Mouse (Mus musculus): ENCODE results near the gene Cobl. TPM values are rescaled to one million over a fixed set of nuclear protein-coding genes. Genes with fewer than 3 reads are reported as not detected.

Cobl gene
- total RNA-seq, 1 experiment, result 36.5 TPM

DNA sequence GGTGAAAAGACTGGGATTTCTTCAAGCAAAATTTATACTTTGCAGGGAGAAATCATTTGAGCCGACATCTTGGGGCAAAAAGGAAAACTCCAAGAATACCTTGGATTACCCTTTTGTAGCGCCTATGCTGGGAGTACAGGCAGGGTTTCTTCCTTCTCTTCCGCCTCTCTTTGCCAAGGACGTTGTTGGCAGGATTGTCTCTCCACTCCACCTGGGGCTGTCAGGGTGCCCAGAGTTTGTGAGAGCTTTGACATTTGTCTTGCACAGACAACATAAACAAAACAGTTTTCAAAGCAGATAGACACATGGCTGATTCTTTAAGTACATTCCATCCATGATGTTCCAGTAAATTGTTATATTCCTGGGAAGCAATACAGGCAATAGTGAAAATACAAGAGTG lies 265.3 kb downstream of the Cobl start:
- H3K4me3 ChIP-seq (ENCODE audit: insufficient read depth in 1 of 2, low read depth in 1 of 2, low read length in 2 of 2, poor library complexity in 1 of 2, severe bottlenecking in 1 of 2), result no peak overlapping the region
- no peak overlapping the region for H3K27ac ChIP-seq (ENCODE audit: insufficient read depth, low read depth, low read length, poor library complexity, severe bottlenecking)
- TF ChIP-seq CHD2 (IDR thresholded peaks at IDR 0.05; ENCODE audit: low read depth, low read length) (no peak), HCFC1 (IDR thresholded peaks at IDR 0.05; ENCODE audit: borderline replicate concordance, insufficient read depth, low read length) (no peak), ZNF384 (IDR thresholded peaks at IDR 0.05; ENCODE audit: low read depth, low read length) (no peak), MAFK (IDR thresholded peaks at IDR 0.05; ENCODE audit: insufficient read depth, low read depth, low read length) (no peak), ZC3H11A (IDR thresholded peaks at IDR 0.05; ENCODE audit: borderline replicate concordance, low read depth, low read length) (no peak)
- H3K9ac ChIP-seq (ENCODE audit: insufficient read depth, low read depth, low read length, poor library complexity, severe bottlenecking), result no peak overlapping the region
- no peaks in the 10 kb centered on the region for H3K9me3 ChIP-seq (ENCODE audit: control insufficient read depth, insufficient read depth, low read depth, low read length)
- in situ Hi-C loops (cut with MboI; ENCODE audit: low sequenced_read_pairs in 2 of 2, unreplicated experiment in 2 of 2), result no loop called here
- DNase-seq (ENCODE audit: low read depth, low spot score), result no peak
- no peaks in the 10 kb centered on the region for H3K36me3 ChIP-seq (ENCODE audit: control insufficient read depth, insufficient read depth, low read length, poor library complexity, severe bottlenecking)
- H3K4me1 ChIP-seq (ENCODE audit: control insufficient read depth in 2 of 2, insufficient read depth in 2 of 2, low read length in 2 of 2, poor library complexity in 1 of 2), result no peaks in the 10 kb centered on the region

DNA sequence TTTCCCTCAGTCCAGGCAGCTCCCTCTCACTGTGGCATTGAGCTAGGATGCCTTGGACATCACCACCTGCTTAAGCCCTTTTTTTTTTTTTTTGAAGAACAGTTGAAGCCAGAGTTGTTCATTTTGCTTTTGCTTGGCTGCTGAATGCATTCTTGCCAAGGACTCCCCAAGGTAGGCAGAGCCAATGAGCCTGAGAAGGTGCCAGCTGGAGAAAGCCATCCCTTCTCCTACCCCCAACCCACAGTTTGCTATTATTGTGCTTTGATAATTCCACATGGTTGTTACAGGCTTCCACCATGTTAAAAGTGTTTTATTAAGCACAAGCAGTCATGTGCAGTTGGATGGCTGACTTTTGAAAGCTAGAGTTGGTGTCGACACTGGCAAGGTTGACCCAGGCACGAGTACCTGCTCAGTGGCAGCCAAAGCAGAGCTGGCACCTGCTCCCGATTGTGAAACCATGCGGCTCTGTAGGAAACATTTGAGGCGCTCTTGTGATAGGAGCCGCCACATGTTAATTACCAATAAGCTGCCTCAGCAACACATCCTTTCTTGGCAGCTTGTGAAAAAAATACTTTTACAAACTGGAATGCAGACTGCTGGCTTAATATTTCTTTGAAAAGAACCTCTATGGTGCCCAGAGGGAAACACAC lies 265.9 kb downstream of the Cobl start:
- no peak for DNase-seq (ENCODE audit: low read depth, low spot score)
- Histone ChIP-seq H3K36me3 (ENCODE audit: control insufficient read depth, insufficient read depth, low read length, poor library complexity, severe bottlenecking) (no peaks in the 10 kb centered on the region), H3K27ac (ENCODE audit: insufficient read depth, low read depth, low read length, poor library complexity, severe bottlenecking) (no peak overlapping the region), H3K9me3 (ENCODE audit: control insufficient read depth, insufficient read depth, low read depth, low read length) (no peaks in the 10 kb centered on the region; the same call in 1 of the 2 replicates), H3K4me3 (ENCODE audit: insufficient read depth in 1 of 2, low read depth in 1 of 2, low read length in 2 of 2, poor library complexity in 1 of 2, severe bottlenecking in 1 of 2) (no peak overlapping the region), H3K4me1 (ENCODE audit: control insufficient read depth in 2 of 2, insufficient read depth in 2 of 2, low read length in 2 of 2, poor library complexity in 1 of 2) (no peaks in the 10 kb centered on the region), H3K9ac (ENCODE audit: insufficient read depth, low read depth, low read length, poor library complexity, severe bottlenecking) (no peak overlapping the region)
- TF ChIP-seq CHD2 (IDR thresholded peaks at IDR 0.05; ENCODE audit: low read depth, low read length), result no peak
- no peak for TF ChIP-seq ZC3H11A (IDR thresholded peaks at IDR 0.05; ENCODE audit: borderline replicate concordance, low read depth, low read length)
- TF ChIP-seq MAFK (IDR thresholded peaks at IDR 0.05; ENCODE audit: insufficient read depth, low read depth, low read length), result no peak
- TF ChIP-seq HCFC1 (IDR thresholded peaks at IDR 0.05; ENCODE audit: borderline replicate concordance, insufficient read depth, low read length), result no peak
- TF ChIP-seq ZNF384 (IDR thresholded peaks at IDR 0.05; ENCODE audit: low read depth, low read length), result no peak
- in situ Hi-C loops (cut with MboI; ENCODE audit: low sequenced_read_pairs in 2 of 2, unreplicated experiment in 2 of 2), result no loop called here

DNA sequence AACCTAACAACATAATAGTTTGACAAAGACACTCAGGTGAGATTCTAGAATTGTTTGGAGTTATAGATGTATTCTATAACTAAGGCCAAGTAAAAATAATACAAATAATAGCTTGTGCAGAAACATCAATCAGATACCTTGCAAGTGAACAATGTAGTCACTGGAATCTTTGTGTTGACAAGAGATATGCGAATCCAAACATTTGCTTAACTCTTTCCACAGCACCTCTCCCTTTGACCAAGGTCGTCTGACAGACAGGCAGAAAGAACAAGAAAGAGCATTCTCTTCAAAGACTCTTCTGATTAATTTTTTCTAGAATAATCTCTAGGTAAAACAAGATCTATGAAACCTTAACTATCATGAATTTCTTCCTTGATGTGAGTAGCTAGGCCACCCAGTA lies 266.7 kb downstream of the Cobl start:
- Histone ChIP-seq H3K27ac (ENCODE audit: insufficient read depth, low read depth, low read length, poor library complexity, severe bottlenecking) (no peak overlapping the region), H3K9me3 (ENCODE audit: control insufficient read depth, insufficient read depth, low read depth, low read length) (peaks cover 2% of the 10 kb centered on the region; the same call in 1 of the 2 replicates), H3K4me3 (ENCODE audit: insufficient read depth in 1 of 2, low read depth in 1 of 2, low read length in 2 of 2, poor library complexity in 1 of 2, severe bottlenecking in 1 of 2) (no peak overlapping the region), H3K36me3 (ENCODE audit: control insufficient read depth, insufficient read depth, low read length, poor library complexity, severe bottlenecking) (no peaks in the 10 kb centered on the region), H3K4me1 (ENCODE audit: control insufficient read depth in 2 of 2, insufficient read depth in 2 of 2, low read length in 2 of 2, poor library complexity in 1 of 2) (no peaks in the 10 kb centered on the region), H3K9ac (ENCODE audit: insufficient read depth, low read depth, low read length, poor library complexity, severe bottlenecking) (no peak overlapping the region)
- in situ Hi-C loops (cut with MboI; ENCODE audit: low sequenced_read_pairs in 2 of 2, unreplicated experiment in 2 of 2), result no loop called here
- TF ChIP-seq HCFC1 (IDR thresholded peaks at IDR 0.05; ENCODE audit: borderline replicate concordance, insufficient read depth, low read length) (no peak), CHD2 (IDR thresholded peaks at IDR 0.05; ENCODE audit: low read depth, low read length) (no peak)
- DNase-seq (ENCODE audit: low read depth, low spot score), result no peak

DNA sequence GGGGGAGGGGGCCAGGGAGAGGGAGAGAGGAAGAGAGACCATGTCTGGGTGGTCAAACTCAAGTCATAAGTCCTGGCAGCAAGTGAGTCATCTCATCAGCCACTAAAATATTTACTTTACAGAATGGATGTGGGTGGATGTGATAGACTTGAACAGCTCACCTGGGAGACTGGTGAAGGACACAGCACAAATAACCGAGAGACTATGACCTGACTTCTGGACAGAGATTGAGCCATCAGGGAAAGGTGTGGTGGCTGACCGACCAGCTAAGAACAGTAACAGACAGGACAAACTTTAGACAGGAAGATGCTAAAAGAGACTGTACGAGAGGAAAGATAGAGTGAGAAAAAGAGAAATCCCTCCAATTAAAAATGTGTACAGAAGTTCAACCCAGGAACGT lies 267.2 kb downstream of the Cobl start:
- in situ Hi-C loops (cut with MboI; ENCODE audit: low sequenced_read_pairs in 2 of 2, unreplicated experiment in 2 of 2), result no loop called here
- H3K4me1 ChIP-seq (ENCODE audit: control insufficient read depth in 2 of 2, insufficient read depth in 2 of 2, low read length in 2 of 2, poor library complexity in 1 of 2), result no peaks in the 10 kb centered on the region
- TF ChIP-seq CHD2 (IDR thresholded peaks at IDR 0.05; ENCODE audit: low read depth, low read length), result no peak
- no peak for TF ChIP-seq ZNF384 (IDR thresholded peaks at IDR 0.05; ENCODE audit: low read depth, low read length)
- TF ChIP-seq MAFK (IDR thresholded peaks at IDR 0.05; ENCODE audit: insufficient read depth, low read depth, low read length), result no peak
- TF ChIP-seq ZC3H11A (IDR thresholded peaks at IDR 0.05; ENCODE audit: borderline replicate concordance, low read depth, low read length), result no peak
- no peak for TF ChIP-seq HCFC1 (IDR thresholded peaks at IDR 0.05; ENCODE audit: borderline replicate concordance, insufficient read depth, low read length)
- no peak overlapping the region for H3K9ac ChIP-seq (ENCODE audit: insufficient read depth, low read depth, low read length, poor library complexity, severe bottlenecking)
- no peak overlapping the region for H3K27ac ChIP-seq (ENCODE audit: insufficient read depth, low read depth, low read length, poor library complexity, severe bottlenecking)
- H3K9me3 ChIP-seq (ENCODE audit: control insufficient read depth, insufficient read depth, low read depth, low read length), result peaks cover 2% of the 10 kb centered on the region; the same call in 1 of the 2 replicates
- H3K4me3 ChIP-seq (ENCODE audit: insufficient read depth in 1 of 2, low read depth in 1 of 2, low read length in 2 of 2, poor library complexity in 1 of 2, severe bottlenecking in 1 of 2), result no peak overlapping the region
- DNase-seq (ENCODE audit: low read depth, low spot score), result no peak
- H3K36me3 ChIP-seq (ENCODE audit: control insufficient read depth, insufficient read depth, low read length, poor library complexity, severe bottlenecking), result no peaks in the 10 kb centered on the region

DNA sequence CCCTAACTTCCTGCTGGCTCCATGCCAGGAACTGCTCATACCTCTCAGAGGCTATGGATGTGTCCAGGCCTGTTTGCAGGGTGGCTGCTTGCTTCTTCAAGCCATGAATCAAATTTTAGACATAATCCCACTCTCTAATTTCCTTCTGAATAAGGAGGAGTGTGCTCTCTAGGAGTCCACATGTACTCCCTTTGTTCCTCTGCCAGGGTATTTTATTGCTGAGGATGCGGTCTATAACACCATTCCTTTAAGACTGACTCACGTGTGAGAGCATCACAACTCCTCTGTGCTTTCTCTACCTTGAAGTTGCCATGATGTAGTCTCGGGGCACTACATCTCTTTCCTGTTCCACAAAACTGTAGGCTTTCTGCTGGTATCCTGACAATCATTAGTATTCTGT lies 269.4 kb downstream of the Cobl start:
- no peaks in the 10 kb centered on the region for H3K4me1 ChIP-seq (ENCODE audit: control insufficient read depth in 2 of 2, insufficient read depth in 2 of 2, low read length in 2 of 2, poor library complexity in 1 of 2)
- no peak for DNase-seq (ENCODE audit: low read depth, low spot score)
- in situ Hi-C loops (cut with MboI; ENCODE audit: low sequenced_read_pairs in 2 of 2, unreplicated experiment in 2 of 2), result no loop called here
- no peak overlapping the region for H3K9ac ChIP-seq (ENCODE audit: insufficient read depth, low read depth, low read length, poor library complexity, severe bottlenecking)
- H3K4me3 ChIP-seq (ENCODE audit: insufficient read depth in 1 of 2, low read depth in 1 of 2, low read length in 2 of 2, poor library complexity in 1 of 2, severe bottlenecking in 1 of 2), result no peak overlapping the region
- no peak overlapping the region for H3K27ac ChIP-seq (ENCODE audit: insufficient read depth, low read depth, low read length, poor library complexity, severe bottlenecking)
- TF ChIP-seq MAFK (IDR thresholded peaks at IDR 0.05; ENCODE audit: insufficient read depth, low read depth, low read length) (no peak), ZNF384 (IDR thresholded peaks at IDR 0.05; ENCODE audit: low read depth, low read length) (no peak), CHD2 (IDR thresholded peaks at IDR 0.05; ENCODE audit: low read depth, low read length) (no peak), HCFC1 (IDR thresholded peaks at IDR 0.05; ENCODE audit: borderline replicate concordance, insufficient read depth, low read length) (no peak)
- H3K9me3 ChIP-seq (ENCODE audit: control insufficient read depth, insufficient read depth, low read depth, low read length), result peaks cover 2% of the 10 kb centered on the region; the same call in 1 of the 2 replicates
- H3K36me3 ChIP-seq (ENCODE audit: control insufficient read depth, insufficient read depth, low read length, poor library complexity, severe bottlenecking), result no peaks in the 10 kb centered on the region
